Mouse (Mus musculus) liver, embryonic 14.5 days (tissue): ENCODE data around the gene Ahnak. TPM values are rescaled to one million over a fixed set of nuclear protein-coding genes. Genes with fewer than 3 reads are reported as not detected.
A peak's percentile ranks its signal among the peaks of the same experiment; 100 is the strongest.

ENCODE experiments used
- ATAC-seq: fragments of 200-750 bp; cut with Nextera tagmentation; 2 replicates; pipeline ENCODE4 v1.8.0; 2017; ENCODE audit warnings: moderate number of reproducible peaks, mild to moderate bottlenecking, moderate library complexity; ENCODE audit not compliant: insufficient read depth
- DNase-seq, 3 experiments: peaks; one replicate each; pipeline ENCODE4 v3.0.0-alpha.2; 2012 to 2013; ENCODE audit warnings: low read depth in 3 of 3, low spot score in 3 of 3
- H3K27ac ChIP-seq: fragments of 300-500 bp; sonication (generic); 2 replicates; pipeline ENCODE4 v1.5.1; 2014; ENCODE audit warnings: moderate library complexity, mild to moderate bottlenecking, control low read depth, inconsistent platforms
- H3K27me3 ChIP-seq: fragments of 300-500 bp; sonication (generic); 2 replicates; pipeline ENCODE4 v1.6.1; 2014; ENCODE audit warnings: mild to moderate bottlenecking, low read length, moderate library complexity; ENCODE audit not compliant: control insufficient read depth, insufficient read depth
- H3K36me3 ChIP-seq: fragments of 300-500 bp; sonication (generic); replicated peaks from 2 replicates; pipeline ENCODE4 v1.6.1; 2014; ENCODE audit warnings: low read depth; ENCODE audit not compliant: control insufficient read depth, insufficient read depth
- H3K4me1 ChIP-seq, 2 experiments: fragments of 200-500 bp in 1 of 2; fragments of 300-500 bp in 1 of 2; sonication (generic) in 1 of 2; replicated peaks; 2 replicates each; pipeline ENCODE4 v1.6.1; 2012 to 2014; ENCODE audit warnings: antibody characterized with exemption in 1 of 2, inconsistent platforms in 1 of 2, low read length in 1 of 2; ENCODE audit not compliant: control insufficient read depth in 2 of 2, insufficient read depth in 2 of 2
- H3K4me2 ChIP-seq: fragments of 300-500 bp; sonication (generic); 2 replicates; pipeline ENCODE4 v1.6.1; 2014; ENCODE audit warnings: low read depth, mild to moderate bottlenecking, control low read depth, moderate library complexity
- H3K4me3 ChIP-seq, 2 experiments: fragments of 200-500 bp in 1 of 2; fragments of 300-500 bp in 1 of 2; sonication (generic) in 1 of 2; 2 replicates each; pipeline ENCODE4 v1.5.1; 2012 to 2014; ENCODE audit warnings: low read depth in 2 of 2, low read length in 2 of 2, mild to moderate bottlenecking in 2 of 2, control low read depth in 1 of 2, inconsistent platforms in 1 of 2, moderate library complexity in 1 of 2; ENCODE audit not compliant: insufficient read depth in 1 of 2
- H3K9ac ChIP-seq: fragments of 300-500 bp; sonication (generic); replicated peaks from 2 replicates; pipeline ENCODE4 v1.6.1; 2014; ENCODE audit warnings: mild to moderate bottlenecking, control low read depth, moderate library complexity
- H3K9me3 ChIP-seq: fragments of 300-500 bp; sonication (generic); 2 replicates; pipeline ENCODE4 v1.6.1; 2016; ENCODE audit warnings: low read length, mixed read lengths; ENCODE audit not compliant: control insufficient read depth
- CTCF ChIP-seq: IDR thresholded peaks from 2 replicates; pipeline ENCODE4 v1.5.1; 2016; ENCODE audit warnings: antibody characterized with exemption, low read depth, control low read depth
- EP300 ChIP-seq: IDR thresholded peaks from 2 replicates; pipeline ENCODE4 v1.6.1; 2016; ENCODE audit warnings: antibody characterized with exemption, low read depth
- WGBS: fragments of 180-500 bp; shearing (Covaris S2); extraction: QIAGEN DNeasy Blood & Tissue Kit; methylation state at CpG from one replicate; pipeline ENCODE4 v1.1.7; 2014; ENCODE audit not compliant: insufficient replicate concordance; 5-methylcytosine and 5-hydroxymethylcytosine counted together
- polyA plus RNA-seq, 2 experiments: library from polyadenylated mRNA; depleted of rRNA in 1 of 2; stranded (reverse) in 1 of 2; unstranded in 1 of 2; fragments of >200 nt; fragmentation: Nextera tagmentation in 1 of 2; extraction: Ambion mirVana in 1 of 2; gene quantifications; 2 replicates each; pipeline versions ENCODE4 v1.2.1 to v1.2.3; 2012 to 2014

Ahnak gene
- polyA plus RNA-seq, 2 experiments, result 0.83 to 1.7 TPM

GRCm38 (mm10) chr19:8962256-8962655, 26.8 kb upstream of the Ahnak start:
- no peaks in the 10 kb centered on the region for H3K9me3 ChIP-seq

GRCm38 (mm10) chr19:8965075-8965474, 24.0 kb upstream of the Ahnak start:
- H3K4me2 ChIP-seq, result no peak overlapping the region
- TF ChIP-seq CTCF (no peak), EP300 (no peak)
- no peak overlapping the region for H3K9ac ChIP-seq
- H3K4me1 ChIP-seq, result peaks cover 8% of the 10 kb centered on the region in 2 experiments
- DNase-seq (no peak), ATAC-seq (no peak)
- 84% methylated on average over 11 of the region's 11 CpGs for WGBS
- no peak overlapping the region for H3K27ac ChIP-seq
- no peaks in the 10 kb centered on the region for H3K9me3 ChIP-seq
- peaks cover 59% of the 10 kb centered on the region for H3K36me3 ChIP-seq
- H3K4me3 ChIP-seq, result no peak overlapping the region
- H3K27me3 ChIP-seq, result no peaks in the 10 kb centered on the region

More at GRCm38 (mm10) chr19:8962256-8962655, 26.8 kb upstream of the Ahnak start:
- 63% methylated on average over 2 of the region's 2 CpGs for WGBS
- TF ChIP-seq CTCF (no peak), EP300 (no peak)
- Histone ChIP-seq H3K4me3 (no peak overlapping the region), H3K9ac (no peak overlapping the region), H3K4me1 (peaks cover 4% of the 10 kb centered on the region in 2 experiments), H3K27ac (no peak overlapping the region), H3K27me3 (no peaks in the 10 kb centered on the region), H3K4me2 (no peak overlapping the region), H3K36me3 (peaks cover 61% of the 10 kb centered on the region)
- ATAC-seq (no peak), DNase-seq (no peak)

- TF ChIP-seq EP300 (no peak), CTCF (no peak)
- H3K4me2 ChIP-seq, result peak overlapping the region; percentile 81
- H3K4me3 ChIP-seq, result peak overlapping the region in 1 of 2 experiments; percentile 68; a peak in 2 of 4 replicates
- peak overlapping the region; percentile 68; the same call in 1 of the 2 replicates for H3K9ac ChIP-seq
- H3K4me1 ChIP-seq, result peaks cover 8% of the 10 kb centered on the region in 2 experiments
- ATAC-seq, result no peak
- no peak for DNase-seq
- H3K36me3 ChIP-seq, result peaks cover 59% of the 10 kb centered on the region
- no peaks in the 10 kb centered on the region for H3K27me3 ChIP-seq
- peak overlapping the region; percentile 76 for H3K27ac ChIP-seq
- H3K9me3 ChIP-seq, result no peaks in the 10 kb centered on the region
- WGBS, result 72% methylated on average over 8 of the region's 8 CpGs
These were observed 23.3 kb upstream of the Ahnak start for GRCm38 (mm10) chr19:8965771-8966170.

GRCm38 (mm10) chr19:8966198-8966589, 22.9 kb upstream of the Ahnak start:
- DNase-seq, result no peak
- Histone ChIP-seq H3K27me3 (no peaks in the 10 kb centered on the region), H3K4me2 (peak overlapping the region; percentile 81), H3K9me3 (no peaks in the 10 kb centered on the region), H3K9ac (peak overlapping the region; percentile 68), H3K4me3 (peak overlapping the region; percentile 68 to 75), H3K36me3 (peaks cover 61% of the 10 kb centered on the region), H3K27ac (peak overlapping the region; percentile 76), H3K4me1 (peaks cover 8% of the 10 kb centered on the region in 2 experiments)
- 46% methylated on average over 5 of the region's 5 CpGs for WGBS
- TF ChIP-seq EP300 (no peak), CTCF (no peak)
- ATAC-seq, result no peak

- under 1% methylated on average over 52 of the region's 52 CpGs for WGBS
- peak; percentile 99 for ATAC-seq
- H3K4me2 ChIP-seq, result peak within 1 kb of the TSS; percentile 81
- H3K4me3 ChIP-seq, result peak within 1 kb of the TSS; percentile 68 to 91
- H3K9ac ChIP-seq, result peak within 1 kb of the TSS; percentile 73
- H3K4me1 ChIP-seq, result peaks cover 8% of the 10 kb centered on the region in 2 experiments
- no peak for TF ChIP-seq EP300
- no peak for TF ChIP-seq CTCF
- no peaks in the 10 kb centered on the region for H3K9me3 ChIP-seq
- peak; percentile 99 for DNase-seq
- peak within 1 kb of the TSS; percentile 76 for H3K27ac ChIP-seq
- H3K27me3 ChIP-seq, result no peaks in the 10 kb centered on the region
- peaks cover 61% of the 10 kb centered on the region for H3K36me3 ChIP-seq
These were observed 22.3 kb upstream of the Ahnak start, which contains the start of gene Eef1g for GRCm38 (mm10) chr19:8966590-8967372. Eef1g (plus strand) TSS chr19:8967041.
